ENCODE assay signal across 25 mouse cellular contexts in the genomic region with DNA sequence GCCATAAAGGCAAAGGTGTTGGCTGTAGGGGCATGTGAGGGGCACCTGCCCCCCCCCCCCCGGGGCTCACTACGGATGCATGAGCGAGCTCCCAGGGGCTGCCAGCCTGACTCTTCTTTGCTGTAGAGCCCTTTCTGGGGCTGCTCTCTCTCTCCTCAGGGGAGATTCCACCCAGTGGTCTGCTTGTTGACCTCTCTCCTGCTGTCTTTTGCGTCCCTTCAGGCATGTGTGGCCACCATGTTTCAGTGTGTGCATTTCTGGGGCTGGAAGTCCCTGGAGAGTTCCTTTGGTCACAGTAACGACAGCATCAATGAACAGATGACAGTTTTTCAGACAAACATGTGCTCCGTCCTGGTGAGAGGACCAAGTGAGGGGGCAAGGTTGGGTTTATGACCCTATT. TPM values are rescaled to one million over a fixed set of nuclear protein-coding genes. Genes with fewer than 3 reads are reported as not detected.
DNase-seq lines count a peak whose midpoint lies in the region; ATAC-seq lines count a peak whose summit lies in the region.
"Had no signal": no experiment of that assay in that cellular context is flagged by ENCODE, and none has a peak within 500 bp of the region (broad histone marks: within the 10 kb centered on the region; RNA-seq: fewer than 3 reads in every experiment).

No protein-coding gene starts in this region.

- no peak for ATAC-seq in heart, embryonic 12.5 days (ENCODE audit: insufficient number of reproducible peaks, low FRiP score)
- ATAC-seq: intestine, postnatal 0 days had no signal

- H3K4me3 ChIP-seq in heart, embryonic 12.5 days: no peak overlapping the region
- H3K4me3 ChIP-seq: embryonic facial prominence, embryonic 12.5 days; embryonic facial prominence, embryonic 15.5 days; forebrain, embryonic 12.5 days; heart, adult 2 months; heart, embryonic 10.5 days; hindbrain, embryonic 13.5 days had no signal

- H3K27ac ChIP-seq in heart, embryonic 12.5 days (ENCODE audit: poor library complexity, severe bottlenecking): no peak overlapping the region
- H3K27ac ChIP-seq: embryonic facial prominence, embryonic 12.5 days; forebrain, embryonic 12.5 days; heart, adult 2 months; heart, embryonic 10.5 days had no signal

- WGBS in heart, embryonic 12.5 days: 68% methylated on average over 6 of the region's 6 CpGs

- no peaks in the 10 kb centered on the region for H3K27me3 ChIP-seq in heart, embryonic 12.5 days (replicated peaks)
- H3K27me3 ChIP-seq: embryonic facial prominence, embryonic 12.5 days; embryonic facial prominence, embryonic 15.5 days; forebrain, embryonic 12.5 days; hindbrain, embryonic 13.5 days had no signal

- H3K9me3 ChIP-seq in heart, embryonic 12.5 days (replicated peaks): peaks cover 49% of the 10 kb centered on the region

- no peak overlapping the region for H3K4me2 ChIP-seq in heart, embryonic 12.5 days
- H3K4me2 ChIP-seq: embryonic facial prominence, embryonic 12.5 days; embryonic facial prominence, embryonic 15.5 days; forebrain, embryonic 12.5 days; hindbrain, embryonic 13.5 days had no signal

- H3K9ac ChIP-seq in heart, embryonic 12.5 days: no peak overlapping the region
- H3K9ac ChIP-seq: embryonic facial prominence, embryonic 12.5 days; embryonic facial prominence, embryonic 15.5 days; forebrain, embryonic 12.5 days had no signal

- peak; percentile 37 to 46 for DNase-seq in cerebellum, postnatal 14 days
- DNase-seq in cerebellum, adult 9-11 months: no peak
- DNase-seq in kidney, postnatal 10 days: peak; percentile 32
- DNase-seq in kidney, adult 8-10 months: no peak
- peak; percentile 30 for DNase-seq in retina, embryonic 14.5 days (ENCODE audit: low spot score)
- no peak for DNase-seq in retina, postnatal 1 day
- DNase-seq: adrenal gland, adult 8-10 months; adrenal gland, postnatal 36 days; cerebellum, adult 18-20 months; gastrocnemius, postnatal 10 days; gastrocnemius, postnatal 36 days had no signal

- H3K4me1 ChIP-seq in heart, embryonic 12.5 days (replicated peaks): peaks cover 24% of the 10 kb centered on the region
- H3K4me1 ChIP-seq: embryonic facial prominence, embryonic 12.5 days; forebrain, embryonic 12.5 days had no signal

- H3K36me3 ChIP-seq in heart, embryonic 12.5 days: peaks cover 39% of the 10 kb centered on the region

RNA-seq across cellular contexts. Expression of a gene that starts 19.1 kb away (rescaled TPM):
- 141 TPM in 2 replicates for polyA plus RNA-seq in heart, embryonic 12.5 days (2016; fragmentation: Nextera tagmentation; extraction: Ambion mirVana)

RNA-seq across cellular contexts. Expression of a gene that starts 19.1 kb away (rescaled TPM):
- polyA plus RNA-seq in heart, embryonic 12.5 days (2016; fragmentation: Nextera tagmentation; extraction: Ambion mirVana): 0.05 TPM in 1 of 2 replicates, not detected in the other
- polyA plus RNA-seq: CD4-positive, CD25-positive, alpha-beta regulatory T cell, adult 4 months; embryonic facial prominence, embryonic 12.5 days; forebrain, embryonic 12.5 days; heart, adult 2 months; heart, postnatal 0 days; intestine, embryonic 14.5 days; intestine, postnatal 0 days had no signal

RNA-seq across cellular contexts. Expression of a gene that starts 31.6 kb away (rescaled TPM):
- 0.56 and 0.83 TPM in 2 replicates for polyA plus RNA-seq in heart, embryonic 12.5 days (2016; fragmentation: Nextera tagmentation; extraction: Ambion mirVana)

RNA-seq across cellular contexts. Expression of a gene that starts 46.6 kb away (rescaled TPM):
- 0.22 TPM in 1 of 2 replicates, not detected in the other for polyA plus RNA-seq in heart, embryonic 12.5 days (2016; fragmentation: Nextera tagmentation; extraction: Ambion mirVana)
- polyA plus RNA-seq: C2C12; CD4-positive, CD25-positive, alpha-beta regulatory T cell, adult 4 months; embryonic facial prominence, embryonic 12.5 days; forebrain, embryonic 12.5 days; forebrain, embryonic 16.5 days; heart, adult 2 months; heart, embryonic 10.5 days; heart, embryonic 14.5 days; hindbrain, embryonic 13.5 days had no signal

RNA-seq across cellular contexts. Expression of a gene that starts 52.8 kb away (rescaled TPM):
- polyA plus RNA-seq in heart, embryonic 12.5 days (2016; fragmentation: Nextera tagmentation; extraction: Ambion mirVana): 7.6 and 8.4 TPM in 2 replicates
- polyA plus RNA-seq: C2C12 had no signal

Comparison
In these comparisons a context has a peak if more than half of its experiments do, and no peak if none do; other contexts are left out.
1. DNase-seq: peak in cerebellum, postnatal 14 days (2 of 2), kidney, postnatal 10 days (single experiment) and retina, embryonic 14.5 days (single experiment); none in cerebellum, adult 9-11 months (single experiment), kidney, adult 8-10 months (0 of 2) and retina, postnatal 1 day (single experiment).